Mouse (Mus musculus) erythroblast, adult 5-6 weeks (primary cell): ENCODE measurements around the gene Tas2r106. TPM values are rescaled to one million over a fixed set of nuclear protein-coding genes. Genes with fewer than 3 reads are reported as not detected.

Experiments used
- ATAC-seq: replicated peaks from 2 replicates; pipeline ENCODE4 v1.8.0; 2016; ENCODE audit warnings: moderate number of reproducible peaks, mild to moderate bottlenecking, moderate TSS enrichment, inconsistent platforms; ENCODE audit not compliant: poor library complexity, low FRiP score, severe bottlenecking
- total RNA-seq, 2 experiments: library from RNA; stranded (forward) in 1 of 2; stranded (reverse) in 1 of 2; fragments of 150-400 nt in 1 of 2; fragments of 200-764, 138-1000 nt in 1 of 2; gene quantifications; 2 replicates each; pipeline versions ENCODE4 v1.2.3 to v1.2.4; 2015 to 2017; ENCODE audit warnings: low replicate concordance in 2 of 2

Tas2r106 gene
- total RNA-seq (2015; ENCODE audit: low replicate concordance) (not detected in 2 replicates), total RNA-seq (2017; ENCODE audit: low replicate concordance) (not detected in 2 replicates)

DNA sequence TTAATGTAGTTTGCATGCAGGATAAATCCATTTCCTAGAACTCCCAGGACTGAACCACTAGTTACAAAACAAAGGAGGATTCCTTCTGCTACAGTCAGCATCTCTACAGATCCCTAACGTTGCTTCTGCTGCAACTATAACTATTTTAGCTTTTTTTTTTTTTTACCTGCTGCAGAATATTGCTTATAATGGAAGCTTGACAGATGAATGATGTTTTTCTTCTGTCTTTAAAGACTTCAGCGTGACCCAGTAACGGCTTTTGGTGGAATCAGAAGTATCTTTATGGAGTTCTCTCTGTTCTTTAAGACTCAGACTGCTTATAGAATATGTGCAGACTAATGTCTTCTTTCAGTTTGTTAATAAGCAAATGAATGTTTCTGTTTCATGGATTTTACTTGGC is at the start of gene Tas2r106:
TSS of gene Tas2r106 (minus strand) at position 101 of the 400 bp plus-strand sequence.
- ATAC-seq, result no peak

DNA sequence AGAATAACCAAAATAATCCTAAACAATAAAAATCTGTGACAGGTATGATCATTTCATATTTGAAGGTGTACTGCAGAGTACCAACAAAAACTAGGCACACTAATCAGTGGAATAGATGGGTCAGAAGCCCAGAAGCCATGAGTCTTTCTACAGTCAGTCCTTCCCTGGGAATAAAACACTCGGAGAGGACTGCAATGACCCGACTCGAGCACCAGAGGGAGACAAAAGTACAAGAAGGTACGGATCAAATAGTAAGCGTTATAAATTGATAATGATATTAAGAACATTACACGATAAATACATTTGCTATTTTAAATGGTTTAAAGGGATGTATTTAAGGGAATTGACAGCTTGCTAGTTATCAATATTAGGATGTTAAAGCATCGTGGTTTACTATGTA is 34.1 kb upstream of the Tas2r106 start:
- no peak for ATAC-seq

GRCm38 (mm10) chr6:131689963-131690362 is 11.3 kb upstream of the Tas2r106 start, which contains the start of gene Tas2r114:
TSS of gene Tas2r114 (minus strand) at chr6:131690063.
- no peak for ATAC-seq

GRCm38 (mm10) chr6:131687395-131687794 is 8.7 kb upstream of the Tas2r106 start, which contains the start of gene Tas2r105:
TSS of gene Tas2r105 (minus strand) at chr6:131687495.
- no peak for ATAC-seq

GRCm38 (mm10) chr6:131685644-131686043 is 7.0 kb upstream of the Tas2r106 start, which contains the start of gene Tas2r104:
TSS of gene Tas2r104 (minus strand) at chr6:131685744.
- ATAC-seq, result no peak

DNA sequence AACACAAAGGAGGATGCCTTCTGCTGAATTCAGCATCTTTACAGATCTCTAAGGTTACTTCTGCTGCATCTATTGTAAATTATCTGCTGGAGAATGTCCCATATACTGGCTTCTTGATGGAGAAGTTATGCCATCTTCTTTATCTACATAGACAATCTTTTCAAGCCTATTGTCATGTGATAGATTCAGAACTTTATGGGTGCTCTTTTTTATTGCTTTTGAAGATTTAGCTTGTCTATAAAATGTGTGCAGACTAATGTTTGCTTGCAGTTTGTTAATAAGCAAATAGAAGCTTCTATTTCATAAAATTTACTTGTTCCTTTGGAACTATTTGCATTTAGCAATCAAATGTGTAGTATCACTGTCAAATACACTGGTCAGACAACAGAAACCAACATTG is 18.6 kb downstream of the Tas2r106 start, which contains the start of gene Tas2r107:
TSS of gene Tas2r107 (minus strand) at position 101 of the 400 bp plus-strand sequence.
- ATAC-seq, result no peak

DNA sequence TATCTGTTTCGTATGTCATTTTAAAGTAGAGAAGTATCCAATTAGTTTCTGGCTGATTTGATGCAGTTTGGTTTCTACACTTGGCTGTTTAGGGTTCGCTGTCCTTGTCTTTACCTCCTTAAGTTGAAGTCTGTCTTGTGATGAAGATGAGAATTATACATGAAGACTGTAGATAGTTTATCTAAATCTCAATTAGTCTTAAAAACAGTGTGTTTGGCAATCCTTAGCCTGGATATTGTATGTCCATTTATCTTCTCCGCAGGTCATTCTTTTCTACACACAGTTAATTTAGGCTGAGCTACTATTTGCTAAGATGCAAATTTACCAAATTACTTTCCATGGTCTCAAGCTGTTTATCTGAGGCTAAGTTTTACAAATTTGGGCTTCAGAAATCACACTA is 47.9 kb downstream of the Tas2r106 start, which contains the start of gene Tas2r130:
TSS of gene Tas2r130 (minus strand) at position 101 of the 400 bp plus-strand sequence.
- ATAC-seq, result no peak

Other genes starting within 250 kb of the Tas2r106 start
- not detected in 2 replicates for gene 5430401F13Rik, start 192.5 kb downstream of the Tas2r106 start, total RNA-seq (2015; ENCODE audit: low replicate concordance)
- gene 5430401F13Rik, start 192.5 kb downstream of the Tas2r106 start, total RNA-seq (2017; ENCODE audit: low replicate concordance), result not detected in 2 replicates
- gene Gm6619, start 192.5 kb downstream of the Tas2r106 start, total RNA-seq (2015; ENCODE audit: low replicate concordance), result not detected in 2 replicates
- not detected in 2 replicates for gene Gm6619, start 192.5 kb downstream of the Tas2r106 start, total RNA-seq (2017; ENCODE audit: low replicate concordance)
- gene Tas2r130, start 48.0 kb downstream of the Tas2r106 start, total RNA-seq (2015; ENCODE audit: low replicate concordance), result not detected in 2 replicates
- not detected in 2 replicates for gene Tas2r130, start 48.0 kb downstream of the Tas2r106 start, total RNA-seq (2017; ENCODE audit: low replicate concordance)
- not detected in 2 replicates for gene Tas2r107, start 18.7 kb downstream of the Tas2r106 start, total RNA-seq (2015; ENCODE audit: low replicate concordance)
- gene Tas2r107, start 18.7 kb downstream of the Tas2r106 start, total RNA-seq (2017; ENCODE audit: low replicate concordance), result not detected in 2 replicates
- not detected in 2 replicates for gene Tas2r104, start 6.9 kb upstream of the Tas2r106 start, total RNA-seq (2015; ENCODE audit: low replicate concordance)
- not detected in 2 replicates for gene Tas2r104, start 6.9 kb upstream of the Tas2r106 start, total RNA-seq (2017; ENCODE audit: low replicate concordance)
- gene Tas2r105, start 8.6 kb upstream of the Tas2r106 start, total RNA-seq (2015; ENCODE audit: low replicate concordance), result not detected in 2 replicates
- not detected in 2 replicates for gene Tas2r105, start 8.6 kb upstream of the Tas2r106 start, total RNA-seq (2017; ENCODE audit: low replicate concordance)
- not detected in 2 replicates for gene Tas2r114, start 11.2 kb upstream of the Tas2r106 start, total RNA-seq (2015; ENCODE audit: low replicate concordance)
- not detected in 2 replicates for gene Tas2r114, start 11.2 kb upstream of the Tas2r106 start, total RNA-seq (2017; ENCODE audit: low replicate concordance)